Mouse (Mus musculus): Measurements from ENCODE around the gene Gli2.

Gene Gli2

GRCm38 (mm10) chr1:119051192-119051937 is 2.1 kb downstream of the Gli2 start:
- no peak for DNase-seq (ENCODE audit: low spot score)

- no peak for DNase-seq (ENCODE audit: low spot score)
Observed at GRCm38 (mm10) chr1:119049812-119050615, 3.4 kb downstream of the Gli2 start.

GRCm38 (mm10) chr1:119048988-119049387 is 4.4 kb downstream of the Gli2 start:
- DNase-seq (ENCODE audit: low spot score), result no peak

GRCm38 (mm10) chr1:119048547-119048946 is 4.9 kb downstream of the Gli2 start:
- no peak for DNase-seq (ENCODE audit: low spot score)

- DNase-seq (ENCODE audit: low spot score), result no peak
Observed at GRCm38 (mm10) chr1:119047462-119048371, 5.7 kb downstream of the Gli2 start.

- DNase-seq (ENCODE audit: low spot score), result no peak
Observed at GRCm38 (mm10) chr1:119038436-119038835, 15.0 kb downstream of the Gli2 start.

- DNase-seq (ENCODE audit: low spot score), result no peak
Observed at GRCm38 (mm10) chr1:119035931-119036330, 17.5 kb downstream of the Gli2 start.

GRCm38 (mm10) chr1:119035301-119035700 is 18.1 kb downstream of the Gli2 start:
- no peak for DNase-seq (ENCODE audit: low spot score)

GRCm38 (mm10) chr1:119034163-119034705 is 19.2 kb downstream of the Gli2 start:
- no peak for DNase-seq (ENCODE audit: low spot score)

GRCm38 (mm10) chr1:119033450-119034162 is 19.8 kb downstream of the Gli2 start:
- peak; percentile 71 for DNase-seq (ENCODE audit: low spot score)

GRCm38 (mm10) chr1:119031185-119031584 is 22.2 kb downstream of the Gli2 start:
- no peak for DNase-seq (ENCODE audit: low spot score)

GRCm38 (mm10) chr1:119025647-119026358 is 27.6 kb downstream of the Gli2 start:
- no peak for DNase-seq (ENCODE audit: low spot score)

- DNase-seq (ENCODE audit: low spot score), result no peak
Observed at GRCm38 (mm10) chr1:119022311-119022710, 31.1 kb downstream of the Gli2 start.

- DNase-seq (ENCODE audit: low spot score), result no peak
Observed at GRCm38 (mm10) chr1:119020092-119020491, 33.3 kb downstream of the Gli2 start.

- DNase-seq (ENCODE audit: low spot score), result no peak
Observed at GRCm38 (mm10) chr1:119019056-119019455, 34.4 kb downstream of the Gli2 start.

- no peak for DNase-seq (ENCODE audit: low spot score)
Observed at GRCm38 (mm10) chr1:119016866-119017265, 36.6 kb downstream of the Gli2 start.

GRCm38 (mm10) chr1:119015108-119015507 is 38.3 kb downstream of the Gli2 start:
- DNase-seq (ENCODE audit: low spot score), result no peak

- DNase-seq (ENCODE audit: low spot score), result no peak
Observed at GRCm38 (mm10) chr1:119008949-119009348, 44.5 kb downstream of the Gli2 start.

- DNase-seq (ENCODE audit: low spot score), result no peak
Observed at GRCm38 (mm10) chr1:119003852-119004398, 49.5 kb downstream of the Gli2 start.

- no peak for DNase-seq (ENCODE audit: low spot score)
Observed at GRCm38 (mm10) chr1:119001454-119002034, 51.9 kb downstream of the Gli2 start.

Measured in ovary, adult 18-20 months (tissue).